Mouse (Mus musculus): Measurements from ENCODE around the gene Aplp1. TPM values are rescaled to one million over a fixed set of nuclear protein-coding genes. Genes with fewer than 3 reads are reported as not detected.

Gene Aplp1
- polyA plus RNA-seq, 1 experiment from 2014 or later: 104 TPM

- ATAC-seq (no peak), DNase-seq (ENCODE audit: low read depth, low spot score) (no peak)
- no peak for TF ChIP-seq CTCF (IDR thresholded peaks at IDR 0.05)
- CTCF ChIA-PET: no interaction called here
- POLR2A ChIA-PET: interaction anchor here (1.4 kb wide), 1 partner anchor 39 kb away, joined by 6 read pairs; no protein-coding TSS in a partner anchor
- H3K27me3 ChIP-seq: peaks cover 35% of the 10 kb centered on the region
- in situ Hi-C loops (cut with MboI; ENCODE audit: low pct_unique_long_range_greater_than_20kb): no loop called here
These were observed 34.3 kb downstream of the Aplp1 start for GRCm38 (mm10) chr7:30411023-30411422.

- DNase-seq (ENCODE audit: low read depth, low spot score) (no peak), ATAC-seq (no peak)
- in situ Hi-C loops (cut with MboI; ENCODE audit: low pct_unique_long_range_greater_than_20kb): no loop called here
- ChIA-PET POLR2A (interaction anchor here (1.4 kb wide), 1 partner anchor 38 kb away, joined by 6 read pairs; no protein-coding TSS in a partner anchor), CTCF (no interaction called here)
- TF ChIP-seq CTCF (IDR thresholded peaks at IDR 0.05): no peak
- H3K27me3 ChIP-seq: peaks cover 34% of the 10 kb centered on the region
These were observed 35.5 kb downstream of the Aplp1 start for GRCm38 (mm10) chr7:30409789-30410188.

- POLR2A ChIA-PET: no interaction called here
These were observed 36.7 kb downstream of the Aplp1 start for GRCm38 (mm10) chr7:30408639-30409038.

GRCm38 (mm10) chr7:30402343-30402742 is 43.0 kb downstream of the Aplp1 start:
- POLR2A ChIA-PET: no interaction called here
- TF ChIP-seq CTCF (IDR thresholded peaks at IDR 0.05): no peak
- ATAC-seq: no peak
- in situ Hi-C loops (cut with MboI; ENCODE audit: low pct_unique_long_range_greater_than_20kb): no loop called here
- CTCF ChIA-PET: no interaction called here
- H3K27me3 ChIP-seq: peaks cover 22% of the 10 kb centered on the region
- DNase-seq (ENCODE audit: low read depth, low spot score): no peak

More at GRCm38 (mm10) chr7:30408639-30409038, 36.7 kb downstream of the Aplp1 start:
- DNase-seq (ENCODE audit: low read depth, low spot score): no peak
- CTCF ChIA-PET: interaction anchor here (0.9 kb wide), 1 partner anchor 41 kb away, joined by 3 read pairs; no protein-coding TSS in a partner anchor
- in situ Hi-C loops (cut with MboI; ENCODE audit: low pct_unique_long_range_greater_than_20kb): no loop called here
- H3K27me3 ChIP-seq: peaks cover 36% of the 10 kb centered on the region
- no peak for ATAC-seq
- TF ChIP-seq CTCF (IDR thresholded peaks at IDR 0.05): no peak

GRCm38 (mm10) chr7:30399671-30400070 is 45.7 kb downstream of the Aplp1 start:
- DNase-seq (ENCODE audit: low read depth, low spot score) (no peak), ATAC-seq (no peak)
- POLR2A ChIA-PET: no interaction called here
- no peak for TF ChIP-seq CTCF (IDR thresholded peaks at IDR 0.05)
- in situ Hi-C loops (cut with MboI; ENCODE audit: low pct_unique_long_range_greater_than_20kb): no loop called here
- H3K27me3 ChIP-seq: peaks cover 26% of the 10 kb centered on the region
- CTCF ChIA-PET: no interaction called here

- no peak for DNase-seq (ENCODE audit: low read depth, low spot score)
- TF ChIP-seq CTCF (IDR thresholded peaks at IDR 0.05): peak; percentile 47
- CTCF ChIA-PET: no interaction called here
- peaks cover 28% of the 10 kb centered on the region for H3K27me3 ChIP-seq
- in situ Hi-C loops (cut with MboI; ENCODE audit: low pct_unique_long_range_greater_than_20kb): no loop called here
- ATAC-seq: no peak
- POLR2A ChIA-PET: no interaction called here
These were observed 50.5 kb downstream of the Aplp1 start for GRCm38 (mm10) chr7:30394871-30395270.

- no peak for DNase-seq (ENCODE audit: low read depth, low spot score)
- no peak for ATAC-seq
- ChIA-PET CTCF (no interaction called here), POLR2A (interaction anchor here (0.7 kb wide), 1 partner anchor 1988 kb away, joined by 5 read pairs; no protein-coding TSS in a partner anchor)
- in situ Hi-C loops (cut with MboI; ENCODE audit: low pct_unique_long_range_greater_than_20kb): no loop called here
- H3K27me3 ChIP-seq: peaks cover 28% of the 10 kb centered on the region
- no peak for TF ChIP-seq CTCF (IDR thresholded peaks at IDR 0.05)
These were observed 51.0 kb downstream of the Aplp1 start for GRCm38 (mm10) chr7:30394379-30394778.

- H3K27me3 ChIP-seq: peaks cover 22% of the 10 kb centered on the region
- DNase-seq (ENCODE audit: low read depth, low spot score): no peak
- TF ChIP-seq CTCF (IDR thresholded peaks at IDR 0.05): no peak
- POLR2A ChIA-PET: interaction anchor here (0.7 kb wide), 1 partner anchor 1988 kb away, joined by 5 read pairs; no protein-coding TSS in a partner anchor
- in situ Hi-C loops (cut with MboI; ENCODE audit: low pct_unique_long_range_greater_than_20kb): no loop called here
- CTCF ChIA-PET: no interaction called here
- no peak for ATAC-seq
These were observed 51.7 kb downstream of the Aplp1 start for GRCm38 (mm10) chr7:30393631-30394030.

- CTCF ChIA-PET: no interaction called here
- no peak for TF ChIP-seq CTCF (IDR thresholded peaks at IDR 0.05)
- no peak for DNase-seq (ENCODE audit: low read depth, low spot score)
- no peak for ATAC-seq
- in situ Hi-C loops (cut with MboI; ENCODE audit: low pct_unique_long_range_greater_than_20kb): no loop called here
- POLR2A ChIA-PET: no interaction called here
- peaks cover 16% of the 10 kb centered on the region for H3K27me3 ChIP-seq
These were observed 52.4 kb downstream of the Aplp1 start for GRCm38 (mm10) chr7:30392746-30393520.

Other genes with a start within 250 kb of the Aplp1 start
- 456 TPM for gene Capns1, start 246.7 kb downstream of the Aplp1 start, polyA plus RNA-seq (2021)
- gene Polr2i, start 213.6 kb downstream of the Aplp1 start, polyA plus RNA-seq (2021): 79.3 TPM
- 87.4 TPM for gene Tbcb, start 213.3 kb downstream of the Aplp1 start, polyA plus RNA-seq (2021)
- gene Ovol3, start 209.8 kb downstream of the Aplp1 start, polyA plus RNA-seq (2021): not detected
- 0.14 TPM for gene Thap8, start 165.4 kb downstream of the Aplp1 start, polyA plus RNA-seq (2021)
- gene Wdr62, start 165.1 kb downstream of the Aplp1 start, polyA plus RNA-seq (2021): 9.7 TPM
- gene Clip3, start 153.8 kb downstream of the Aplp1 start, polyA plus RNA-seq (2021): 78.3 TPM
- gene Alkbh6, start 136.8 kb downstream of the Aplp1 start, polyA plus RNA-seq (2021): 35.2 TPM
- 2.6 TPM for gene Syne4, start 130.7 kb downstream of the Aplp1 start, polyA plus RNA-seq (2021)
- gene E130208F15Rik, start 123.8 kb downstream of the Aplp1 start, polyA plus RNA-seq (2021): 3.3 TPM
- 6.4 TPM for gene Sdhaf1, start 121.6 kb downstream of the Aplp1 start, polyA plus RNA-seq (2021)
- gene Lrfn3, start 82.8 kb downstream of the Aplp1 start, polyA plus RNA-seq (2021): 21.9 TPM
- not detected for gene Tyrobp, start 31.8 kb downstream of the Aplp1 start, polyA plus RNA-seq (2021)
- gene Hcst, start 25.7 kb downstream of the Aplp1 start, polyA plus RNA-seq (2021): not detected
- 0.86 TPM for gene Nfkbid, start 23.8 kb downstream of the Aplp1 start, polyA plus RNA-seq (2021)
- gene Kirrel2, start 12.2 kb upstream of the Aplp1 start, polyA plus RNA-seq (2021): not detected
- not detected for gene Nphs1, start 12.8 kb upstream of the Aplp1 start, polyA plus RNA-seq (2021)
- 0.05 TPM for gene Prodh2, start 48.1 kb upstream of the Aplp1 start, polyA plus RNA-seq (2021)
- gene Arhgap33, start 89.5 kb upstream of the Aplp1 start, polyA plus RNA-seq (2021): 5.4 TPM
- 29.8 TPM for gene Hspb6, start 106.6 kb upstream of the Aplp1 start, polyA plus RNA-seq (2021)
- gene Proser3, start 106.8 kb upstream of the Aplp1 start, polyA plus RNA-seq (2021): 19.5 TPM
- gene Lin37, start 114.3 kb upstream of the Aplp1 start, polyA plus RNA-seq (2021): 36.4 TPM
- gene U2af1l4, start 117.8 kb upstream of the Aplp1 start, polyA plus RNA-seq (2021): 47.8 TPM
- gene Gm49396, start 117.8 kb upstream of the Aplp1 start, polyA plus RNA-seq (2021): 3.6 TPM
- gene Psenen, start 118.1 kb upstream of the Aplp1 start, polyA plus RNA-seq (2021): 104 TPM
- gene Igflr1, start 119.9 kb upstream of the Aplp1 start, polyA plus RNA-seq (2021): 1.0 TPM
- gene Kmt2b, start 143.2 kb upstream of the Aplp1 start, polyA plus RNA-seq (2021): 40.7 TPM
- gene Zbtb32, start 153.4 kb upstream of the Aplp1 start, polyA plus RNA-seq (2021): 1.9 TPM
- 0.47 TPM for gene Upk1a, start 167.3 kb upstream of the Aplp1 start, polyA plus RNA-seq (2021)
- 1,119 TPM for gene Cox6b1, start 180.6 kb upstream of the Aplp1 start, polyA plus RNA-seq (2021)
- not detected for gene Etv2, start 190.3 kb upstream of the Aplp1 start, polyA plus RNA-seq (2021)
- 92.6 TPM for gene Rbm42, start 204.8 kb upstream of the Aplp1 start, polyA plus RNA-seq (2021)
- 13.3 TPM for gene Haus5, start 219.5 kb upstream of the Aplp1 start, polyA plus RNA-seq (2021)
- not detected for gene Pmis2, start 226.1 kb upstream of the Aplp1 start, polyA plus RNA-seq (2021)

Data from Patski (cell line).